Mouse (Mus musculus) frontal cortex, postnatal 36 days (tissue): ENCODE data around the gene Gm45062.

Experiments used
- DNase-seq, 2 experiments: peaks; one replicate each; pipeline ENCODE4 v3.0.0; 2022; ENCODE audit warnings: low spot score in 2 of 2

The Gm45062 gene

DNA sequence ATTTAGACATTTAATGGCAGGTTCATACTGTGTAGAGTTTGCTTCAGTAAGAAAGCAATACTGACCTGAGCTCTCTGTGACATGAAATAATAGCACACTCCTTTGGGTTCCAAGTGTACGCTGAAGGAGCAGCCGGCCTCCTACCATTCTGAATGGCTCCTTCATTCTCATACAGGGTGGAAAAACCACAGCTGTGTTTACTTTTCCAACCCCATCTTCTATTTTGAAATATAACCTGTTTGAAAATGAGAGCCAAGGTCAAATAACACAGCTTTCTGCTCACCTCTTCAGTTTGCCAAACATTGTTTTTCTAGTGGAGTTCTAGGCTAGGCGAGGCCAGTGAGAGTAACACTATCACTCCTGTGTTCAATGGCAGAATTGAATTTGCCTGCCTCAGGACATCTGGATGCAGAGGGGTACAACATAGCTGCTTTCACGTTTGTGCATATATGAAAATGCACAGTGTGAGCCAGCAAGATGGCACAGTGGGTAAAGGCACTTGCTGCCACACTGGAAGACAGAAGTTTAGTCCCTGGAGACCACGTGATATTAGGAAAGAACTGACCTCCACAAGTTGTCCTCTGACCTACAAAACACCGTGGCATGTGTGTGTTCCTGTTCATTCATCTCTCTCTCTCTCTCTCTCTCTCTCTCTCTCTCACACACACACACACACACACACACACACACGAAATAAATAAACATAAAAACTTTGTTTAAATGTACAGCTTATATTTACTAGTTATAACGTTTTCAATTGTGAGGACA lies 157.7 kb downstream of the Gm45062 start:
- DNase-seq = no peak

DNA sequence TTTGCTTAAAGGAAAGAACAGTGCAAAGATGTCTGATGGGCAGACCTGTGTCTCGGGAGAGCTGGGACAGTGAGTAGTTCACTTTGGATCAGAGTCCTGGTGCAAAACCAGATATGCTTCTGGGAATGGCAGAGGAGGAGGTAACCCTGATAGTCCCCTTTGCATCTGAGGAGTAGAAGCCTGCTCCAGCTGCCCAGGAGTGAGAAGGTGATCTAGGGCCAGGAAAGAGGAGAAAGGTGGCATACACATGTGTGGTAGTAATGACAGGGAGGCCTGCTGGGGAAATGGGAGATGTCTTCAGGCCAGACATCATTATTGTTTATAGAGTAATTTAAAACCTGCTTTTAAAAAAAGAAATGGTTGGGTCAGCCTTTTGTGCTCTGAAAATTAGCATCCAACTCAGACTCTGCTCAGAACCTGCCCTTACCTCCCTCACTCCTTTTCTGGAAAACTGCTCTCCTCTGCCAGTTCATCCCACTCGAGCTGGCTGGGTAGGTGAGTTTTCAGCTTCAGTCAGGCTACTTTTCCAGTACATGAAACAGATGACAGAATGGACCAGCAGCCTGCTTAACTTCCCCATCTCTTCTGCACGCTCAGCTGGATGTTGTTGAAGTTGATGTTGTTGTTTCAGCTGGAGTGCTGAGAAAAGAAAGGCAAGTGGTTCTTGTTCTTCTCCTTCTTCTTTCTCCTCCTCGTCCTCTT lies 160.4 kb downstream of the Gm45062 start:
- DNase-seq = no peak

DNA sequence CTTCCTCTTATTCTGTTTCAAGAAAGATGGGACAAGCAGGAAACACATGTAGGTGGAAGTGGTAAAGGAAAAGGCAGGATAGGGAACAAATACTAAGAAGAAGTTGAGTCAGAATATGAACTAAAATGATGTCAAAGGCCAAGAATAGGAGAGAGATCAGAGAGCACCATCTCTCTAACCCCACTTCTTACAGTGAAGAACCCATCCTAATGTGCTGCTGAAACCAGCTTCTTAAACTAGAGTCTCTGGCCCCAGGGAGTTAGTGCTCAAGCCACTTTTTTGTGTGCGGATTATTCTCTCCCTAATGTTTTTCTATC lies 160.9 kb downstream of the Gm45062 start:
- no peak for DNase-seq

DNA sequence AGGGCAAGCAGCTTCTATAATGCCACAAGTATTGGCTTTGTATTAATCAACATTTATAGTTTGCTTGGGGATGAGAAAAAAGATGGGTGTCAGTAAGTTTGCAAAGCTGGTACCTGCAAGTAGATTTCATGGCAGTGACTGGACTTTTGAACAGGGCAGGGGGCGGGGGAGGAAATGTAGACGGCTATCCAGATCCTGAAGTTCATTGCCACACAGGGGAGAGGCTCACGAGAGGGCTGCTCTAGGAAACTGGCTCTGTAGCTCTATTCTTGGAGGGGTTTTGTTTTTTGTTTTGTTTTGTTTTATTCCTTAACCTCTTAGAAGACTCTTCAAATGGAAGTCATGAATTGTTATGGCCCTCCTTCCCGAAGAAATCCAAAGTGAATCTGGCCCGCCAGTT lies 162.2 kb downstream of the Gm45062 start:
- no peak for DNase-seq

DNA sequence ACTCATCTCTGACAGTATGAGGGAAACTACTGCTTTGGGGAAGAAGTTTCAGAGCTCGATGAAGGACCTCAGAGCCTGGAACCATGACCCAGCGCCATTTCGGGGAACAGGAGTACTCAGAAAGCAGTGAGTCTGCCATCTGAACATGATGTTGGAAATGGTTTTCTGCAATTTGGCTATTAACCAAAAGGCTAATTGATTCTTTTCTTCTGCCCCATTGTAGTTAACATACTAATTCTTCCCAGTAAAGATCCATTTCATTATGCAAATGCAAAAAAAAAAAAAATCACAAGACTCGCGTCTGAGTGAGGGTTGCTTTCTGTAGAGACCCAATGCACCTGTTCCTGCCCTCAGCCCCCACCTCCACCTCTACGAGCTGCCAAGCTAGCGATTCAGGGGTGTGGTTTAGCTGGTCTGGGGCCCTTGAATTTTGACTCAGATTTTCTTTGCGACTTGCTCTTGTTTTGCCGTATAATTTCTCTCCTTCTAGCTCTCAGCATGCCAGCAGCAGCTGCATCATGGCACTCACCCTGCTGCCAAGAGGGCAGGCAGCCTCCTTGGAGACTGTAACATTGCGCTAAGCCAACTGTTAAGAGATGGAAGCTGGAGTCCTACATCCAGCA lies 162.8 kb downstream of the Gm45062 start:
- peak; percentile 21 to 39 for DNase-seq

DNA sequence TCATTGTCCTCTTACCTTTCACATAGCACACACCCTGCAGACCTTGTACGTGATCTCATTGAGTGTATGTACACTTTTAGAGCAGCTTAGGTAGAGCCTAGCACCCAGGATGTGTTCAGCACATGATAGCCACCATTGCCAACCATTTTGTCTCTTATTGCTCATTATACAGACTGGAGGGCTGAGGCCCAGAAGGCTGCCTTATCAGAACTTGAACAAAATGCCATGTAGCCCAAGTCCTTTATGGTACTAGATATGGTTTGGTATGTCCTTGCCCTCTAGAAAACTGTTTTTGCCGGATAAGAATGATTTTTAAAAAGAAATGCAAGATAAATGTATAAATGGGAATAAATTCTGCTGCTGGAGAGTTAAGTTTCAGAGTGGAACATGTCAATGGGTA lies 163.9 kb downstream of the Gm45062 start:
- no peak for DNase-seq

DNA sequence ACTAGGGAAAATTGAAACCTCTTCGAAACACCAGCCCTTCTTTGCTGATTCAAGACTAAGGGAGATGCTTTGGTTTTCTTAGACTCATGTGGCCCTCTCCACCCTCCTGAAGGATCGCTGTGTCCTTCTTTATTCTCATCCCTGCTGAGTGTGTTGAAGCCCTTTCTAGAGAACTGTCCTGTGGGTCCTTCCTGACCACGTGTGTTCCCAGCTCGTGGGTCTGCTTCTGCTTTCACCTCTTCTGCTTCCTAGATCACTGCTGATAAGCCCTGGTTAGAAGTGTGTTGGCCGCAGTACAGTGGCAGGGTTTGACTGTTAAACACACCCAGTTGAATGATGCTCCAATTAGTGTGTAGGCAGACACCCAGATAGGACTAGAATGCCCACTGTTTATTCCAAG lies 168.4 kb downstream of the Gm45062 start:
- DNase-seq = no peak

DNA sequence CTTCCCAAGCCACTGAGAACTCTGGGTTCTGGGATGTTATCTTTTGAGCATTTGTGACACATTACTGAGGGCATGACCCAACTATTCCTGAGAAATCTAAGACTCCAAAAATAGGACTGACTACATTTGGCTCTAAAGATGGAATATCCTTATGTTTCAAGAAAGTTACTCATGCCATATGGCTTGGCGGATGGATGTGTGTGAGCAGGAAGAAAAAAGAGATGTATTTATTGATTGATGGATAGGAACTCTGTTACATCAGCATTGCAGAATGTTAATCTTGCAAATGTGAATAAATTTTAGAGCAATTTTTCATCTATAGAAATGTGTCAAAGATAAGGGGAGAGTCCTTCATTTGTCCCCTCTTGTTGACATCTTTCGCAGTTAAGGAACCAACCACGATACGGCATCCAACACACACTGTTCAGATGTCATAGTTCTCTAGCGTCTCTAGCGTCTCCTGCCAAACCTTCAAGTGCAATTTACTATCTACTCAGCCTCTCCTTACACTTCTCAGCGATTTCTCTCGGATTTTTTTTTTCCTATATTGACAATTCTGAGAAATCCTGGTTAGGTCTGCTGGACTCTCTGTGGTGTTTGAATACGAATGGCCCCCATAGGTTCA lies 171.5 kb downstream of the Gm45062 start:
- peak in 1 of 2 experiments; percentile 48 for DNase-seq

DNA sequence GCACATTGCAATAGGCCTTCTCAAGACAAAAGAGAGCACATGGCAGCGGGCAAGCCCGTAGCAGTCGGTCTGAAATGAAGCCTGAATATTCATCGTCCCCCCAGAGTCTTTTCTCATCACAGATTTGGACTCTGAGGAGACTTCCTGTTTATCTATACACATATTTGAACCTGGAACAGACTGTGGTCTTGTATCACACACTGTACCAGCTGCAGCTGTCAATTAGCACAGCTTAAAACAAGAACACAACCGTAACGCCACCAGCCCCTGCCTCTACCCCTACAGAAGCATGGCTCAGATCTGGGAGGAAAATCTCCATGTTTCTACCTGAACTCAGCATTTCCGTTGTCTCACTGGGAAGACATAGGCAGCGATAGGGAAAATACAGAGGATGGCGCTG lies 173.9 kb downstream of the Gm45062 start:
- DNase-seq = no peak

DNA sequence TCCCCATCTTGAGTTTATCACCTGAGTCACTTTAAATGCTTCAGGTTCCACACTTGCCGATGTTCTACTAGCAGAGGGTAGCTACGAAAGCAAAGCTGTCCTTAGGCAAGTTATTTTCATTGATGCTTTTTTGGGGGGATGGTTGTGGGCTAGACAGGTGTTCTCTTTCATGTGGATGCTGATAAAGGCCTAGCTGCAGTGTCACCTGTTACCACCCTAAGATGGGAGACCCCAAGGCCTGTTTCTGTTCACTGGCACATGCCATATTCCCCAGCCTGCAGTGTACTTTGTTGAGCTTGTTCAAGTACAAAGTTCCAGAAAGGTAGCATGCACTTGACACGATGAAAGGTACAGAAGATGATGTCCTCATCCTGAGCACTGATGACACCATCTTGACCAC lies 178.7 kb downstream of the Gm45062 start:
- DNase-seq = no peak

DNA sequence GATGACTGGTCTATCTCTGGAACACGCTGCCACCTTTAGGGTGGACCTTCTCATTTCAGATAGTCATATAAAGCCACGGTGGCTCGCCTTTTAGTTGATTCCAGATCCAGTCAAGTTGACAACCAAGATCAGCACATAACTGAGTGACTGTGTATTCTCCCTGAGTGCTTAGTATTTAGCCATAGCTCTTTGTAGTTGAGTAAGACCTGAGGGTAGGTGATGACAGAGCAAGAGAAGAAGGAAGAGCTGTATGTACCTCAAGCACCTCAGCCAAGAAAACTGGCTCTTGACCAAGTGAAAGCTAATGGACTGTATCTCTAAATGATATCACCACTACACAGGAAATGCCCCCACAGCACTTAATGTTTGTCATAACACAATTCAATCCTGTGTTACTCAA lies 182.6 kb downstream of the Gm45062 start:
- no peak for DNase-seq

DNA sequence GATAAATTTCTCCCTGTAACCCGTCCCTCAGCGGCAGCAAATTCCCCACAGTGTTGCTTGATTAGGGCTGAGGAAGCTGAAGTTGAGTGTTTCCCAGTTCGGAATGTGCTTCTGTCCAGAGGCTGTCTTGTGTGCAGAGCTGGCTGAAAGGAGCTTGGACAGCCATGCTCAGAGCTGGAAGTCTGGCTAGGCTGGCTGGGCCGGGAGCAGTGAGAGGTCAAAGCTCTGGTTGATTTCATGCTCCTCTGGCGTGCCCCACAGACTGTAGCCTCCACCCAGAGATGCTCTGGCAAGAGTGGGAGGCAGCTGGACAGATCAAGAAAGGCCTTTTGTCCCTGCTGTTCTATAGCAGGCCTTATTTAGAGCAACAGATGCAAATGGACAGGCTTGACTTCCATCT lies 187.5 kb downstream of the Gm45062 start:
- peak in 1 of 2 experiments; percentile 30 for DNase-seq

DNA sequence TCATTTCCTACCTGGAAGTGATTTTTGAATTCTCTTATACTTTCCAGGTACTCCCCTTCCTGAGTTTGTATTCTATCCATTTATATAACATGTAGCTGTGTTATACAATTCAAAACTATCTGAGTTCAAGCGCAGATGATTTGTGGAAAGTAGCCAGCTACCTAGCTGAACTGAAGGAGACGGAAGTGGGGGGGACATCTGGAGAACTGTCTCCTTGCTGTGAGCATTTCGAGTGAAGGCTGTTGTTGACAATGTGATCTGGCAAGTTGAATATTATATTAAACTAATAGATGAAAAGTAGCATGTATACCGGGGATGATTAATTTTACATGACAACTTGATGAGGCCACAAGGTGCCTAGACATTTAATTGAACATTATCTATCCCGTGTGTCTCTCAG lies 196.3 kb downstream of the Gm45062 start:
- no peak for DNase-seq

DNA sequence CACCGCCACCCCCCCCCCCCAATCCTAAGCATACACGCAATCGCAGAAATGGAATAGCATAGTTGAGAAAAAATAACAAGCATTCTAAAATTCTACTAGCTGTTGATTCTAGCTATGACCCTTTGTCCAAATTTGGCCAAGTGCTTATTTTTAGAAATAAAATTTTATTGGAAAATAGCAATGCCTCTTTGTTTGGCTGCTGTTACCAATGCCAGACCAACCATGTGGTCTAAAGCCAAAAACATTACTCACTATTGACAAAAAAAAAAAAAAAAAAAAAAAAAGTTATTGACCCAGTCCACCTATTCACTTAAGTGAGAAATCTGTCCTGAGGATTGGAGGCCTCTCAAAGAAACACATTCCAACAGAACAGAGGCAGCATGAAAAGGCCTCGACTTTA lies 199.3 kb downstream of the Gm45062 start:
- DNase-seq = no peak

DNA sequence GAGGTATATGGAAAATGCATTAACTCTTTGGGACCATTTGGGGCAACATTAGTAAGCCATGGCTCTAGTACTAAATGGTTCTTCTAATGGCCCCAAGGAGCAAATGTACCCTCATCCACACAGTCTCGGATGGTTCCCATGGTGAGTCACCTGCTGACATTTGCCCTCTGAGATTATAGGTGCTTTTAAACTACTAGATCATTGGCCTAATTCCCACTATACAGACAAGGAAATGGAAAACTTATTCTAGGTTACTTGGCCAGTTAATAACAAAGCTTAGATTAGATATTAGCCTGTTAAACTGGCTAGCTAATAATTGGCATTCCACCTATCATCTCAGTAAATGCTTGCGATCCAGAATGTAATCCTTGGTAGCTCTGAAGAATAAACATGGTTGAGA lies 203.2 kb downstream of the Gm45062 start:
- DNase-seq = no peak

DNA sequence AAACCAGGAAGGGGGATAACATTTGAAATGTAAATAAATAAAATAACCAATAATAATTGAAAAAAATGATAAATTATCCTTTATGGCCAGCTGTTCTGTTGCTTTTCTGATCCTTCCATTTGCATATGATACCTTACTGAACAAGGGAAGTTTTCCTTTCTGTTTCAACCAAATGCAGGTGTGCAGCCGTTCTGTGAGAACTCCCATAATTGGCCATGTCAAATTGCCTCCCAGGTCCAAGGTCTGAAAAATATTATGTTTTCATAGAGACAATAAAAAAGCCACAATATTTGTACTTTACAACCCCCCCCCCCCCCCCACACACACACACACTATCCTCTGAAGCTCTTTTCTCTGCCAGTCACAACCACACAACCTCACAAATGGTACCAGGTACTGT lies 206.1 kb downstream of the Gm45062 start:
- no peak for DNase-seq

DNA sequence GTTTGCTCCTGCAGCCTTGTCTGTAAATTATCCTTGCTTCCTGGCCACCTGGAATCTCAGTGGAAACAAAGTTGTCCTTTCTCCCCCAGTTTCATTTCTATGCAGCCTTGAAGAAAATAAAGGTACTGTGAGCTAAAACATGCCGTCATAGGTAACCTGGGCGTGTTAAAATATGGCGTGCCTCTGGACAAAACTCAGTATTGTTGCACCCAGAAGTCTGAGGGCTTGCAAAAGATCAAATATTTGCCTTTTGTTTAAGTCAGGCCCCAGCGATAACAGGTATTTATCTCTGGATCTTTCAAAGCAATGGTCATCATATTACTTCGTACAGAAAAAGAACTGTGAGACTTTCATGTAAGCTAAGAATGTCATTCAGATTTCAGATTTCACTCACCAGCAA lies 206.7 kb downstream of the Gm45062 start:
- DNase-seq = no peak

DNA sequence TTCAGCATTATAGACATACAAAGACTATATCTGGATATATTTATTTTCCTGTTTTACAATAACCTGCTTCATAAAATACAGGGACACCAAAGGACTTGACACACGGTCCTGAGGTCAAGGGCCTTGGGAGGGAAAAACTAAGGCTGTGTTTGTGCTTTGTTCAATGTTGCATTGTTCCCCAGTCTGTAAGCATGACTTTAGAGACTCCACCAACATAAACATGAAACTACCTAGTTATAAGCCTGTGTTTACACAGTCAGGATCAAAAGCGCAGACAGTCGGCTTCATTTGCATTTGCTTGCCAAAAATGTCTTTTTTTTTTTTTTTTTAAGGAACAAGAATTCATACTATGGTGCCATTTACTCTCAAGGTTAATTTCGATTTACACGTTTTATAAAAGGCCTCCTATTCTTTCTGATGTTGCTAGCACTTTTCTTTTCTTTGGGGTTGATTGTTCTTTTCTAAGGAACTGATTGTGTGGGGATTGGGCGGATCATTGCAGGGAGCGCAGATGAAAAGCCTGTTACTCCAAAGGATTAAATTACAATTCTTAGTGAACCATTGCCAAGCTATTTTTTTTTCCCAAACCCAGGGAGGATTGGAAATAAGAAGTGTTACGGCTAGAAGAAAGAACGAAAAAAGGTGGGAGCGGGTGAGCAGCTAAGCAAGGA lies 208.6 kb downstream of the Gm45062 start:
- DNase-seq = no peak

DNA sequence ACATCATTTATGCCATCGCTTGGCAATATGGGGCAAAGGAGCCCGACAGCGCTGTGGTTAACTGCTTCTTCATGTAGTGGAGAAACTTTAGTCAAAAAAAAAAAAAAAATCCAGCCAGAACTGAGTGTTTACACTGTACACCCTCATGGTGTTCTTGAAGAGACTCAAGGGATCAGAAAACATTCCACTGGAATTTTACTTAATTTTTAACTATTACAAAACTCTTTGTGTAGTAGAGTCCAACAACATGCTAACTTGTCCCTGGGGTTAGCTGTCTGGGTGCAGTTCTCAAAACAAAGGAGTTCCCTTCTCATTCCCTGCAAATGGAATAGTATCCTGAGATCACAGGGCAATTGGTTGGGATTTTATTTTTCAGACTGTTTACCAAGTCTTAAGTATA lies 210.7 kb downstream of the Gm45062 start:
- no peak for DNase-seq

DNA sequence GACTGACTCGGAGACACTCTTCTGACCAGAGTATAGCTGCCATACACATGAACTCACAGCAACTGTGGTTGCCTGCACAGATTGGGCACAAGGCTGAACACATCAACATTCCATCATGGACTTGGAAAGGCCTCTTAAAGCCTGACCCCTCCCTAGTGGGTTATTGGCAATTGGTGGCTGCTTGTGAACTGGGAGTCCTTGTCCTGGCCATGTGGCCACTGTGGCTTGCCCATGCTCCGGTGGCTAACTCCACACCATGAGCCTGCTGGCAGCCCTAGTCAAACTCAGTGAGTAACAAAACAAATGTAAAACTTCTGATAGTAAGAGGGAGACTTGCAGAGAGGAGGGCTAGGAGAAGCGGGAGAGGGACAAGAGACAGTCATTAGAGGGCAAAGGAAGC lies 212.9 kb downstream of the Gm45062 start:
- DNase-seq = no peak

DNA sequence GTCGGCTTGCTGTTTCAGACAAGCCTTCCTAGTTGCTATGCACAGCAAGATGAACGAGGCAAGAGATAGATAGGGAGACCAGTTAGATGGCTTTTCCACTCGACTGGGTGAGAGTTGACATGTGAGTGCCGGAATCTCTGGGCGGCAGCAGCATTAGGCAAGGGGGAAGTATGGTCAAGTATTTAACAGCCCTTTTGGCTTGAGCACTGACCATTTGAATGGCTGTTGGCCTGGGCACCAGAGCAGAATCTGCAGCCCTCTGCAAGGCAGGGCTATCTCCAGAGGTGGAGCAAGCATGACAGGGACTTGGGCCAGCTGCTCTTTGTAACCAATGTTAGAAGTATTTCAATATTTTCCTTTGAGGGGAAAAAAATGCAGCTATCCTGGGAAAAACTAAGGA lies 213.7 kb downstream of the Gm45062 start:
- no peak for DNase-seq

DNA sequence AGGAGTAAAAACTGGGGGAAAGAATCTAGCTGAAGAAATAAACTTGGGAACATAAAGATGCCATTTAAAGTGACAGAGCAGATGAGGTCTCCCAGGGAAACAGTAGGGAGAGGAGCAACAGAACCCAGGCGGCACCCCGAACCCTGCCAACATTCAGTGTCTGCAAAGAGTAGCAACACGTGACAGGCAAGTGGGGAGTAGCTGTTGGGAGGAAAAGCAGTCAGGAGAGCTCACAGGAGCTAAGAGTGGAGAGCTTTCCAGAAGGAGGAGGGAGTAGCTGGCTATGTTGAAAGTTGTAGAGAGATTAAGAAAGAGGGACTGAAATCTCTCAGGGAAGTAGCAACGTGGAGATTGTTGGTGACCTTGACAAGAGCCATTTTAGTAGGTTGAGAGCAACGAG lies 214.2 kb downstream of the Gm45062 start:
- DNase-seq = peak in 1 of 2 experiments; percentile 16
